Mouse (Mus musculus): ENCODE measurements at regions not wholly inside any gene's neighbourhood (a gene's known extent, or its start where the extent isn't known, plus 50 kb on each side); places are given as distances from the start of the nearest gene placed in this dataset.

DNA sequence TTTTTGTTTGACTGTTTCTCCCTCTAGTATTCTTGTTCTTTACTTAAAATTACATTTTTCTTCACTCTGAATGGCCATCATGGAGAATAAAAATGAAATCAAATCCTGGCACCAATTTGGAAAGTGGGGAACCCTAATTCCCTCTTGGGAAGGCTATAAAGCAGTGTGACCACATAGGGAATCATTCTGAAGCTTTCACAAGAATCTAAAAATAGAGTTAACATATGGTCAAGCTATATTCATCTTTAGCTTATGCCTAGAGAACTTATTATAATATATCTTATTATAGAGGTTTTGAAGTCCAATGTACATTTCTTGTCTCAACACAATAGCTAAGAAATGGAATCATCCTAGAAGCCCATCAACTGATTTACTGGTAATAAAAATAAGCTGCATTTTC, 448.5 kb downstream of the Slco4c1 start:
- TF ChIP-seq POLR2A (IDR thresholded peaks at IDR 0.05; ENCODE audit: insufficient read depth, low read length) (no peak), CTCF (IDR thresholded peaks at IDR 0.05; ENCODE audit: low read depth, low read length) (no peak)
